Mouse (Mus musculus): ENCODE measurements around the gene Phf13.

- no peak for TF ChIP-seq MAFK (IDR thresholded peaks at IDR 0.05; ENCODE audit: insufficient read depth, low read depth, low read length)
- TF ChIP-seq CHD2 (IDR thresholded peaks at IDR 0.05; ENCODE audit: low read depth, low read length): no peak
- no peak for TF ChIP-seq ZC3H11A (IDR thresholded peaks at IDR 0.05; ENCODE audit: borderline replicate concordance, low read depth, low read length)
- no peak for TF ChIP-seq ZNF384 (IDR thresholded peaks at IDR 0.05; ENCODE audit: low read depth, low read length)
These were observed 10.1 kb upstream of the Phf13 start for GRCm38 (mm10) chr4:152006137-152006536.

All from ES-E14 (cell line).